Mouse (Mus musculus) bone marrow, adult 2 months (tissue): ENCODE results near the gene Stk31.

ENCODE experiments used
- CTCF ChIP-seq: fragments of 200-500 bp; IDR thresholded peaks from 2 replicates; pipeline ENCODE4 v1.5.1; 2011; ENCODE audit warnings: low read length, control low read depth; ENCODE audit not compliant: control insufficient read depth, insufficient read depth
- POLR2A ChIP-seq: fragments of 200-500 bp; IDR thresholded peaks from 2 replicates; pipeline ENCODE4 v1.6.1; 2011; ENCODE audit warnings: low read depth, mild to moderate bottlenecking, control low read depth, low read length, borderline replicate concordance; ENCODE audit not compliant: control insufficient read depth

DNA sequence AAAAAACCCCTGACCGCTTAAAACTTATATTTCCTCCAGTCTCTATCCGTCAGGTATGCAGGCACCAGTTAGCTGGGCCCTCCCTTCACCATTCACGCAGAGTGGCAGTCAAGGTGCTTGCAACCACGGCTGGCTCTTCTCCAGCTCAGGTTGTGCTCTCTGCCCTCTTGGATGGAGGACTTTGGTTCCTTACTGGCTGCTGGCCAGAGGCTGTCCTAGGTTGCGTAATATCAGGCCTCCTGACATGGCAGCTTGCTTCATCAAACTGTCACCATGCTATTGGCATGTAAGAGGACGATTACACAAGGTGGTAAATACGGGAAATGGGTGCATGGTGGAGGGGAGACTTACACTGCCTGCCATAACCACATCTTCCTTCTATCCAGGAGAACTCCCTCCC lies 45.6 kb upstream of the Stk31 start:
- TF ChIP-seq POLR2A (no peak), CTCF (no peak)
